Mouse (Mus musculus): Measurements from ENCODE around the gene Arhgef39. TPM values are rescaled to one million over a fixed set of nuclear protein-coding genes. Genes with fewer than 3 reads are reported as not detected.
A peak's percentile ranks its signal among the peaks of the same experiment; 100 is the strongest.

Gene Arhgef39
- polyA plus RNA-seq, 1 experiment from 2014 or later: 44.5 TPM

DNA sequence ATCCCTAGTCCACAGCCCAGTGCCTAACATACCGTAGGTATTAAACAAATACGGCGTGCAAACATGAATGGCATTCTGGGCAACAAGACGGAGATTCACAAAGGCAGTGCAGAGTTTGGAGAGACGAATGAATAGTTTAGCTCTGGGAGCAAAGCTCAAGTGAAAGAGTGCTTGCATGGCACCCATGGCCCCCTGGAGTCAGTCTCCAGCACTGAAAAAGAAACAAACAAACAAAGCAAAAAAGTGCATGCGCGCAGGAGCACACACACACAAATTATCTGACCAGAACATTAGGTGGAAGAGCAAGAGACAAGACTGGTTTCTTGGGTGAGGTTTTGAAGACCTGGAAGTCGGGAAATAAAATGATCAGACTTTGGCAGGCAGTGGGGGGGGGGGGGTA, 6.6 kb upstream of the Arhgef39 start:
- no peak overlapping the region for H3K4me2 ChIP-seq
- no peak overlapping the region for H3K9ac ChIP-seq
- H3K4me1 ChIP-seq: peaks cover 19% of the 10 kb centered on the region
- no peak overlapping the region for H3K27ac ChIP-seq
- ATAC-seq (ENCODE audit: insufficient read depth, low FRiP score, low read depth): no peak
- no peaks in the 10 kb centered on the region for H3K9me3 ChIP-seq
- H3K27me3 ChIP-seq (replicated peaks): no peaks in the 10 kb centered on the region
- 69% methylated on average over 8 of the region's 8 CpGs for WGBS
- H3K4me3 ChIP-seq (replicated peaks): no peak overlapping the region
- no peaks in the 10 kb centered on the region for H3K36me3 ChIP-seq

DNA sequence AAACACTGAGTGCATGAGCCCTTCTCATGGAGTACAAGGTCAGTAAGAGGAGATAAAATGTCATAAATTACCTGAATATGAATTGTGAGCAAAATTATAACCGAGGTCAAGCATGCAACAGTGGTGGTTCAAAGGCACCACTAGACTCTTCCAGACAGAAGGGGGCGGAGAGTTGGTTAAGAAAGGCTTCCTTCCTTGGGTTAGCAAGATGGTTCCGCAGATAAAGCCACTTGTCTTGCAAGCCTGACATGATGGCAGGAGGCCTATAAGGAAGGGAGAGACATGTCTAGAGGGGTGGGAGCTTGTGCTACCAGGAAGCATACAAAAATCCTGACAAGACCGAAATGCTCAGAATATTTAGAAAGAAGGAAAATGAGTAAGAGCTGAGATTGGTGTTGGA, 4.8 kb upstream of the Arhgef39 start:
- H3K4me3 ChIP-seq (replicated peaks): no peak overlapping the region
- ATAC-seq (ENCODE audit: insufficient read depth, low FRiP score, low read depth): no peak
- H3K9ac ChIP-seq: no peak overlapping the region
- H3K27ac ChIP-seq: no peak overlapping the region
- H3K27me3 ChIP-seq (replicated peaks): no peaks in the 10 kb centered on the region
- no peaks in the 10 kb centered on the region for H3K9me3 ChIP-seq
- H3K4me2 ChIP-seq: no peak overlapping the region
- H3K36me3 ChIP-seq: no peaks in the 10 kb centered on the region
- 72% methylated on average over 4 of the region's 4 CpGs for WGBS
- H3K4me1 ChIP-seq: peaks cover 17% of the 10 kb centered on the region

DNA sequence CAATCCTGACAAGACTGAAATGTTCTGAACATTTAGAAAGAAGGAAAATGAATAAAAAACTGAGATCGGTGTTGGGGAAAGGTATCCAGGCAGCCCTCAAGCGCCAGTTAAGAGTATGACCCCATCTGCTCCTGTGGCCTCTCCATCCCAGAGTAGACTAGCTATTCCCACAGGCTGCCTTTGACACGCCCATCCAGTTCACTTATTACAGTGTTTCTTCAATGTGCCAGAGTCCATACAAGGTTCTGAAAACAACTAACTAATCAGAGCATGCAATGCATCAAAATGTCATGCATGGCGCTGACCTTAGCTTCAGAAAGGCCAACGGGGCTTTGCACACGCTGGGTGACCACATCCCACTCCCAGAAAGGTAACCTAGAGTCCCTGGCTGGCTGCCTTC, 4.0 kb upstream of the Arhgef39 start:
- no peaks in the 10 kb centered on the region for H3K27me3 ChIP-seq (replicated peaks)
- H3K4me1 ChIP-seq: peaks cover 15% of the 10 kb centered on the region
- no peak overlapping the region for H3K9ac ChIP-seq
- ATAC-seq (ENCODE audit: insufficient read depth, low FRiP score, low read depth): no peak
- H3K27ac ChIP-seq: no peak overlapping the region
- H3K36me3 ChIP-seq: no peaks in the 10 kb centered on the region
- WGBS: 77% methylated on average over 6 of the region's 6 CpGs
- no peaks in the 10 kb centered on the region for H3K9me3 ChIP-seq
- H3K4me2 ChIP-seq: no peak overlapping the region
- no peak overlapping the region for H3K4me3 ChIP-seq (replicated peaks)

DNA sequence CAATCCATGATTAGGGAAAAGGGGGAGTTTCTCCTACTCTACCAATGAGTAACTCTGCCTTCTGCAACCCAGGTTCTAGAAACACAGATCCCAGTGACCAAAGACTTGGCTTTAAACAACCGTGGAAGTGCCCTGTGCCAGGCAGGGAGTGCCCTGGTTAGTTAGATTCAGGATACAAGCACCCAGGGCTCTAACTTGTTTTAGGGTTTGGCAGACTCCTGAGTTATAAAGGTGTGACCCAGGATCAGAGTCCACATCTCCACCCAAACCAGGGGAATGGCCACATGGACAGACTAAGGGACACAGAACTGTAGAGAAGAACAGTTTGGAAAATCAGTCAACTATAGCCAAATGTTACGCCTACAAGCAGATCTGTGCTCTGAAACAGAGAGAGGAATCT, 3.5 kb upstream of the Arhgef39 start:
- no peak overlapping the region for H3K4me2 ChIP-seq
- 76% methylated on average over 2 of the region's 2 CpGs for WGBS
- H3K9me3 ChIP-seq: no peaks in the 10 kb centered on the region
- peaks cover 17% of the 10 kb centered on the region for H3K4me1 ChIP-seq
- no peaks in the 10 kb centered on the region for H3K36me3 ChIP-seq
- no peaks in the 10 kb centered on the region for H3K27me3 ChIP-seq (replicated peaks)
- H3K9ac ChIP-seq: no peak overlapping the region
- no peak for ATAC-seq (ENCODE audit: insufficient read depth, low FRiP score, low read depth)
- H3K27ac ChIP-seq: no peak overlapping the region
- H3K4me3 ChIP-seq (replicated peaks): no peak overlapping the region

DNA sequence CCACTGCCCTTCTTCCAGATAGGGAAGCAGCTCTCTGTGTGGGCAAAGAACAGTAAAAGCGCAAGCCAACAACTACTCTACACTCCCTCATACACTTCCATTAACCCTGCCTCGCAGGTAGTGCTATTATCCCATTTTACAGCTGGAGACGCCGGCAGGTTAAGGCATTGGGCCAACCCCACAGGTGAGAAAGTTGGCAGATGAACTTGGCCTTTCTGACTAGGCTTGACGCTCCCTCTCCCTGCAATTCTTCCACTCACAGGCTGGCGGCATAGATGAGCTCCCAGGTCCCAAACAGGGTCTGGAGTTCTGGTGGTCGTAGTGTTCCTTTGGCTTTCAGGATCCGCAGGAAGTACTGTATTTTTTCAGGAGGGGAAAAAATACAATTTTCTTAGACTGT, 512 bp downstream of the Arhgef39 start:
- 12% methylated on average over 8 of the region's 8 CpGs for WGBS
- 0 out of 2 replicates have a peak, but pooled peaks have one; percentile 18 for ATAC-seq (ENCODE audit: insufficient read depth, low FRiP score, low read depth)

DNA sequence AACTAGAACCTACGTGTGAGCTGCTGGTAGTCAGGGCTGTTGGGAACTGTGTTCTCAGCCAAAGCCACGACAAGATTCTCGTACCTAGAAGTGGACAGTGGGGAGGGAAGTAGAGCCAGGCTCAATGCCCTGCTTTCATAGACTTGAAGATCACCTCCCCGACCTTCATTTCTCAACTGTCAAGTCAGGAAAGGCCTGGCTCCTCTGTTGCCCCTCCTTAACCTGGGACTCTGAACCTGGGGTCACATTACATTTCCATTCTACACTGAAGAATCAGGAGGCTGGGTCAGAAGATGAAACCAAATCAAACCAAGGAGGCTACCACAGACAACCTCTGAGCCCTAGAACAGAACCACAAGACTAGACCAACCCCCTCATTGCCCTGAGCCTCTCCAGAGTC, 1.5 kb downstream of the Arhgef39 start:
- Histone ChIP-seq H3K9me3 (no peaks in the 10 kb centered on the region), H3K27ac (no peak overlapping the region)

More for the DNA sequence above, 512 bp downstream of the Arhgef39 start:
- Histone ChIP-seq H3K9me3 (no peaks in the 10 kb centered on the region), H3K9ac (peak overlapping the region; percentile 47; the same call in 1 of the 2 replicates), H3K36me3 (peaks cover 8% of the 10 kb centered on the region; the same call in 1 of the 2 replicates), H3K4me3 (replicated peaks) (peak overlapping the region; percentile 62), H3K27ac (peak overlapping the region; percentile 64; the same call in 1 of the 2 replicates), H3K4me1 (peaks cover 30% of the 10 kb centered on the region), H3K27me3 (replicated peaks) (no peaks in the 10 kb centered on the region), H3K4me2 (peak overlapping the region; percentile 74)

DNA sequence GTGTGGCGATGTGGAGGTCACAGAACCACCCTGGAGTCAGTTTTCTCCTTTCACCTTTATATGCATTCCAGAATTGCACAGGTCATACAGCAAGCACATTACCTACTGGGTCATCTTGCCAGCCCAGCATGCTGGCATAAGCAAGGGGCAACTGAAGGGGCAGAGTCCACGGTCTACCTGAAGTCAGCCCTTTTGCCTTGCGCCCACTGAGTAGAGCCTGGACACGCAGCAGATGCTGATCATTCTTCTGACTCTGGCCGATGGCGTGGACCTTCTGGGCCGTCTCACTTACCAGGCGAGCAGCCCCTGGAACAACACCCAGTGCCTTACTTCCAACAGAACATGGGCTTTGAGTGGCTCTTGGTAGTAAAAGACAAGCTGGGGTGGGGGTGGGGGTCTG, 2.1 kb downstream of the Arhgef39 start:
- no peak overlapping the region for H3K9ac ChIP-seq
- peaks cover 8% of the 10 kb centered on the region; the same call in 1 of the 2 replicates for H3K36me3 ChIP-seq
- no peaks in the 10 kb centered on the region for H3K9me3 ChIP-seq
- H3K4me1 ChIP-seq: peaks cover 30% of the 10 kb centered on the region
- H3K4me2 ChIP-seq: peak overlapping the region; percentile 74; the same call in 1 of the 2 replicates
- ATAC-seq (ENCODE audit: insufficient read depth, low FRiP score, low read depth): no peak
- WGBS: 90% methylated on average over 8 of the region's 8 CpGs
- H3K4me3 ChIP-seq (replicated peaks): 0 out of 2 replicates have a peak overlapping the region, but pooled peaks have one; percentile 62
- H3K27ac ChIP-seq: no peak overlapping the region
- no peaks in the 10 kb centered on the region for H3K27me3 ChIP-seq (replicated peaks)

More for the DNA sequence above, 1.5 kb downstream of the Arhgef39 start:
- Histone ChIP-seq H3K4me1 (peaks cover 30% of the 10 kb centered on the region), H3K27me3 (replicated peaks) (no peaks in the 10 kb centered on the region), H3K9ac (no peak overlapping the region), H3K36me3 (peaks cover 8% of the 10 kb centered on the region; the same call in 1 of the 2 replicates), H3K4me3 (replicated peaks) (peak overlapping the region; percentile 62), H3K4me2 (peak overlapping the region; percentile 74)
- ATAC-seq (ENCODE audit: insufficient read depth, low FRiP score, low read depth): no peak
- WGBS: 53% methylated on average over 4 of the region's 4 CpGs

DNA sequence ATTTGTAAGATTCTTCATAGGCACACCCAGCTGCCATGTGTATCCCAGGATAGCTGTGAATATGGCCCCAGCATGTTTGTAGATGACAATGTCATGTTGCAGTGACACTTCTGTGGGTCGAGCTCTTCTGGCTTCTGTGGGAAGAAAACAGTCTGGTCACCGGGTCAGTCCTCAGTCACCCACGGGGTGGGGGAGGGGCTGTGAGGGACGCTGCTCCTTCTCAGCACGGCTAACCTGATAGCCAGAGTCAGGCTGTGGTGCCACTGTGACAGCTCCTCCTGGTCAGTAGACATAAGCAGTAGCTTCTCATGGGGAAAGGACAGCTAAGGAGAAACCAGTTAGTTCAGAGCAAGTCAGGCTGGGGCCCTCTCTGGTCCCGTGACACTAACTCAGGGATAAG, 2.9 kb downstream of the Arhgef39 start:
- Histone ChIP-seq H3K4me3 (replicated peaks) (no peak overlapping the region), H3K27ac (no peak overlapping the region; the same call in 1 of the 2 replicates), H3K4me1 (peaks cover 30% of the 10 kb centered on the region), H3K9me3 (no peaks in the 10 kb centered on the region), H3K36me3 (peaks cover 8% of the 10 kb centered on the region; the same call in 1 of the 2 replicates), H3K9ac (no peak overlapping the region), H3K4me2 (no peak overlapping the region), H3K27me3 (replicated peaks) (no peaks in the 10 kb centered on the region)
- WGBS: 65% methylated on average over 6 of the region's 6 CpGs
- no peak for ATAC-seq (ENCODE audit: insufficient read depth, low FRiP score, low read depth)

DNA sequence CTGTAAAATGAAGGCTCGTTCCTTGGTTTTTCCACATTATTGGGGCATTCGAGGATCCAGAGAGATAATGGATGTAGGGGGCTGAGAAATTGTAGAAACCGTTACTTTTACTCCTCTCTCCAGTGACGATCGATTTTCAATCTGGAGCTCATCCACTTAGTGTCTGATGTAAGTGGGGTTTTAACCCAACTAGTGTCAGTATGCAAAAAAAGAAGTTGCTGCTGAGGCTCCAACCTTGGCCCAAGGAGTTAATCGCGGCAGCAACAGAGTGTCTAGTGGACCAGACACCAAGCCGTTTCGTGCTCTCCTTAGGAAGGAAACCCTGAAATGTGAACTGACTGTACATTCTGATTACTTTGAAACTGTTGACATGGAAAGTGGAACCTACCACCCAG, 5.7 kb downstream of the Arhgef39 start:
- no peak for ATAC-seq (ENCODE audit: insufficient read depth, low FRiP score, low read depth)
- H3K36me3 ChIP-seq: peaks cover 8% of the 10 kb centered on the region; the same call in 1 of the 2 replicates
- H3K4me3 ChIP-seq (replicated peaks): peak overlapping the region; percentile 81
- H3K4me1 ChIP-seq: peaks cover 27% of the 10 kb centered on the region
- H3K9me3 ChIP-seq: no peaks in the 10 kb centered on the region
- peak overlapping the region; percentile 92 for H3K27ac ChIP-seq
- 1% methylated on average over 9 of the region's 9 CpGs for WGBS
- no peaks in the 10 kb centered on the region for H3K27me3 ChIP-seq (replicated peaks)
- H3K4me2 ChIP-seq: peak overlapping the region; percentile 77
- H3K9ac ChIP-seq: peak overlapping the region; percentile 63

DNA sequence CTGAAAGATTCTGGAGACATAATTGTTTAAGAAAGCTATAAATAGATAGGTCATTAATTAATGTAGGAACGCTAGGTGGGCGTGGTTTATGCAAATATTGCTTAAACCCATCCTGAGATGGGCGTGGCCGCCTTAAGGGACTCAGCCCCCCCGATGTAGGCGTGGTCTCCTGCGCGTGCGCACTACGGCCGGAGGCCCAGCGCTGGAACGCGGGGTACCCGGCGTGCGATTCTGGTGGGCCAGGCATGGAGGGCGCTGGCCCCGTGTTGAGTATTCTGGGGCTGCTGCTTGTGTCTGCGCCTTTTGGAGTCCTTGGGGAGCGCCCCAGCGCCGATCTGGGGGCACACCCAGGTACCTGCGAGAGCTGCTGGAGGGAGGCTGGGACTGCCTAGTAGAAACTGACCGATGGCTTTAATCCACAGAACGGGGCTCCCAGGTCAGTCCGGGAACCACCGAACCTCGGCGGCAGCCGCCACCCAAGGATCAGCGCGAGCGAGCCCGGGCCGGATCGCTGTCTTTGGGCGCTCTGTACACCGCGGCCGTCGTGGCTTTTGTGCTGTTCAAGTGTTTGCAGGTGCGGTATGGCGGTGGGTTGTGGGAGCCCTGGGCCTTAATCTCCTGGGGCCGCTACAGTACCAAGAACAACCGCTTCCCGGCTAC, 6.2 kb downstream of the Arhgef39 start:
- WGBS: 0% methylated on average over 47 of the region's 47 CpGs
- no peaks in the 10 kb centered on the region for H3K27me3 ChIP-seq (replicated peaks)
- ATAC-seq (ENCODE audit: insufficient read depth, low FRiP score, low read depth): peak; percentile 81
- H3K4me1 ChIP-seq: peaks cover 22% of the 10 kb centered on the region
- H3K4me2 ChIP-seq: peak overlapping the region; percentile 77
- H3K4me3 ChIP-seq (replicated peaks): peak overlapping the region; percentile 81
- H3K9me3 ChIP-seq: no peaks in the 10 kb centered on the region
- peak overlapping the region; percentile 63 for H3K9ac ChIP-seq
- peak overlapping the region; percentile 92 for H3K27ac ChIP-seq
- H3K36me3 ChIP-seq: peaks cover 8% of the 10 kb centered on the region; the same call in 1 of the 2 replicates

DNA sequence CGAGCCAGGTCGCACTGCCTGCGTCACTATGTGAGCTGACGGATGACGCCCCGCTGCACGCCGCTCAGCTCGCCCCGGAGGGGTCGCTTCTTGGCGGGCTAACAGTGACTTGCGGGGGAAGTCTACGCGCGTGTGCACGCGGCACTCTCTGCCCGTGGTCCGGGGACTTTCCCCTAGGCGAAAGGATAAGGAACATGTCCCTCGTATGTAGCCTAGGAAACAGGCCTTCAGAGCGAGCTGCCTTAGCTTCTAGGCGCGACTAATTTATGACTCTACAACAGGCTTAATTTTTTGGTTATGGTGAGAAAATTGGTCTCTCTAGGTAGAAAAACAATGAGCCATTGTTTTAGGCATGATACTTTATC, 6.7 kb downstream of the Arhgef39 start, which contains the start of gene Ccdc107:
TSS of gene Ccdc107 (plus strand) at position 80 of the 365 bp plus-strand sequence.
- WGBS: under 1% methylated on average over 25 of the region's 25 CpGs
- ATAC-seq (ENCODE audit: insufficient read depth, low FRiP score, low read depth): peak; percentile 98
- Histone ChIP-seq H3K4me1 (peaks cover 17% of the 10 kb centered on the region), H3K4me3 (replicated peaks) (peak within 1 kb of the TSS; percentile 81), H3K36me3 (peaks cover 8% of the 10 kb centered on the region; the same call in 1 of the 2 replicates), H3K4me2 (peak within 1 kb of the TSS; percentile 77), H3K9me3 (no peaks in the 10 kb centered on the region), H3K9ac (peak within 1 kb of the TSS; percentile 63), H3K27me3 (replicated peaks) (no peaks in the 10 kb centered on the region), H3K27ac (peak within 1 kb of the TSS; percentile 92)

DNA sequence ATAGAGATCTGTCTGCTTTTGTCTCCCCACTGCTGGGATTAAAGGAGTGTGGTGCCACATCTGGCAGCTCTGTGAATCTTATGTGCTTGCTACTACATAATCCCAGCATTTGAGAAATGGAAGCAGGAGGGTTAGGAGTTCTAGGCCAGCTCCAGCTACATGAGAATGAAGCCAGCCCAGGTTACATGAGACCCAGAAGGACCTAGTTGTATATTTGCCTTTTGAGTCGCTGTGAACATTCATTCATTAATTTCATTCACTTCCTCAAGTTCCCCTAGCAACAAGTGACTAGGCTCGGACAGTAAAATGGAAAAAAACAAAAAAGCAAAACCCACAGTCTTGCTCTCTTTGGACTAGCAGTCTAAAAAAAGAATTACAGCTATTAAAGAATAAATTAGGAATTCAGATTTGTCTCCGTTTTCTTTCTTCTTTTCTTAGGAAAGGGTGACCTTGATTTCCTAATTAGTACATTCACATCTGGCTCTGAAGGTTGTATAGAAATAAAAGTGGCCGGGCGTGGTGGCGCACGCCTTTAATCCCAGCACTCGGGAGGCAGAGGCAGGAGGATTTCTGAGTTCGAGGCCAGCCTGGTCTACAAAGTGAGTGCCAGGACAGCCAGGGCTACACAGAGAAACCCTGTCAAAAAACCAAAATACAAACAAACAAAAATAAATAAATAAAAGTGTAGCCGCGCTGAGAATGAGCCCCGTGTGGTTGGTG, 7.2 kb downstream of the Arhgef39 start:
- Histone ChIP-seq H3K4me1 (peaks cover 11% of the 10 kb centered on the region), H3K27me3 (replicated peaks) (no peaks in the 10 kb centered on the region), H3K4me3 (replicated peaks) (peak overlapping the region; percentile 21), H3K9ac (no peak overlapping the region), H3K36me3 (peaks cover 8% of the 10 kb centered on the region; the same call in 1 of the 2 replicates), H3K27ac (peak overlapping the region; percentile 92), H3K9me3 (no peaks in the 10 kb centered on the region), H3K4me2 (peak overlapping the region; percentile 40)
- WGBS: 41% methylated on average over 12 of the region's 12 CpGs
- no peak for ATAC-seq (ENCODE audit: insufficient read depth, low FRiP score, low read depth)
